Mouse (Mus musculus) heart, postnatal 0 days (tissue): ENCODE results near the gene Slc22a8.

ENCODE experiments used
- CTCF ChIP-seq: IDR thresholded peaks from 2 replicates; pipeline ENCODE4 v1.5.1; 2016; ENCODE audit warnings: antibody characterized with exemption, control low read depth, low read depth
- EP300 ChIP-seq: IDR thresholded peaks from 2 replicates; pipeline ENCODE4 v1.6.1; 2016; ENCODE audit warnings: antibody characterized with exemption, low read depth

DNA sequence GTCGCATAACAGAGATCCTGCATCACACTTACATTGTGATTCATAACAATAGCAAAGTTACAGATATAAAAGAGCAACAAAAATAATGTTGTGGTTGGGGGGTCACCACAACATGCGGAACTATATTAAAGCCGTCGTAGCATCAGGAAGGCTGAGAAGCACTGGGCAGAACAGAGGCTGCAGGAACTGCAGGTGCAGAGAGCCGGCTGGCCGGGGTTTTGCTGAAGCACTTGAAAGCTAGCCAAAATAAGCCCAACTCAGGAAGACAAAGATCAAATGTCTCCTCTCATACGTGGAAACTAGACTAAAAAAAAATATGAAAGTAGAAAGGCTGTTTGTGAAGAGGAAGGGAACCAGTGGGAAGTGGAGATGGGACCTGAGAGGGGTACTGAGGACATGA is 19.3 kb upstream of the Slc22a8 start:
- no peak for TF ChIP-seq CTCF
- TF ChIP-seq EP300: no peak
